Mouse (Mus musculus) ES-E14 (cell line): Measurements from ENCODE around the gene Rpp14.

Experiments
- CHD2 ChIP-seq: IDR thresholded peaks from 2 replicates; pipeline ENCODE4 v1.6.1; 2014; ENCODE audit warnings: mild to moderate bottlenecking, low read depth, low read length, inconsistent platforms
- HCFC1 ChIP-seq: IDR thresholded peaks from 2 replicates; pipeline ENCODE4 v1.6.1; 2012; ENCODE audit warnings: low read length, inconsistent platforms, borderline replicate concordance; ENCODE audit not compliant: insufficient read depth
- ZC3H11A ChIP-seq: IDR thresholded peaks from 2 replicates; pipeline ENCODE4 v1.6.1; 2012; ENCODE audit warnings: low read depth, mild to moderate bottlenecking, inconsistent platforms, low read length, borderline replicate concordance

GRCm38 (mm10) chr14:8117371-8117770, 37.2 kb downstream of the Rpp14 start:
- TF ChIP-seq HCFC1 (no peak), CHD2 (no peak), ZC3H11A (no peak)
